Mouse (Mus musculus) midbrain, embryonic 10.5 days (tissue): ENCODE measurements at regions not wholly inside any gene's neighbourhood (a gene's known extent, or its start where the extent isn't known, plus 50 kb on each side); places are given as distances from the start of the nearest gene placed in this dataset.

Experiments
- DNase-seq: peaks from one replicate; pipeline ENCODE4 v3.0.0-alpha.2; 2017; ENCODE audit warnings: low spot score
- H3K27ac ChIP-seq: fragments of 300-500 bp; sonication (generic); replicated peaks from 2 replicates; pipeline ENCODE4 v1.5.1; 2016; ENCODE audit warnings: mild to moderate bottlenecking
- H3K27me3 ChIP-seq: fragments of 300-500 bp; sonication (generic); 2 replicates; pipeline ENCODE4 v1.6.1; 2016; ENCODE audit warnings: low read depth, mild to moderate bottlenecking; ENCODE audit not compliant: poor library complexity, severe bottlenecking
- H3K36me3 ChIP-seq: fragments of 300-500 bp; sonication (generic); 2 replicates; pipeline ENCODE4 v1.6.1; 2016; ENCODE audit warnings: mild to moderate bottlenecking, moderate library complexity
- H3K4me1 ChIP-seq: fragments of 300-500 bp; sonication (generic); 2 replicates; pipeline ENCODE4 v1.6.1; 2016
- H3K4me3 ChIP-seq: fragments of 300-500 bp; sonication (generic); 2 replicates; pipeline ENCODE4 v1.5.1; 2016; ENCODE audit warnings: mild to moderate bottlenecking, moderate library complexity
- H3K9me3 ChIP-seq: fragments of 300-500 bp; sonication (generic); replicated peaks from 2 replicates; pipeline ENCODE4 v1.6.1; 2016; ENCODE audit warnings: mild to moderate bottlenecking
- WGBS: fragments of 180-500 bp; shearing (Covaris S2); methylation state at CpG from one replicate; pipeline ENCODE4 v1.1.7; 2016; 5-methylcytosine and 5-hydroxymethylcytosine counted together

DNA sequence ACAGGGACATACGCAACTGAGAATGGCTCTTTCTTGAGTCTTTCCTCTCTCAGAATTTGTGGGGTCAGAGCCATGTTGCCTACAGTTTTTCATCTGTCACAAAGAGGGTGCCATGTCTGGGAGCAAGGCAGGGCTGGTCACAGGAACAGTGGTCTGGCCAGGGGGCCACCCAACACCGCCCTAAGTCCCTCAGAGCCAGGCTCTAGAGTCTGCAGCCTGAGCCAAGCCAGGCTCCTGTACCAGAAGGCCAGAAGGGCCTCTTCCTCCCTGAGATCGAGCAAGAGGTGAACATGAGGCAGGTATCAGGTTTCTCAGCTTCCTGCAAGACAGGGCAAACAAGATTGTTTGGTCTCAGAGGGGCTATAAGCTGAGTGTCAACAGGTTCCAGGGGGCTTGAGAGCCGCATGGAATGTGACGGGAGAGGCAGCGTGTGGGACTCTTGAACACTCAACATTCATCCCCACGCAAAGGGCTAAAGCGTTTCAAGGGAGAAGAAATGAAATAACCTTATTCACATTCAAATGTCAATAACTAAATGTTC, 110.6 kb upstream of the Mrps22 start:
- Histone ChIP-seq H3K27me3 (no peaks in the 10 kb centered on the region), H3K4me3 (no peak overlapping the region), H3K4me1 (peaks cover 10% of the 10 kb centered on the region), H3K36me3 (no peaks in the 10 kb centered on the region), H3K9me3 (no peaks in the 10 kb centered on the region), H3K27ac (no peak overlapping the region)
- 82% methylated on average over 8 of the region's 8 CpGs for WGBS
- no peak for DNase-seq

GRCm38 (mm10) chr9:98710155-98710710, 108.8 kb upstream of the Mrps22 start:
- Histone ChIP-seq H3K36me3 (no peaks in the 10 kb centered on the region), H3K4me3 (no peak overlapping the region), H3K9me3 (no peaks in the 10 kb centered on the region), H3K27me3 (no peaks in the 10 kb centered on the region), H3K27ac (no peak overlapping the region), H3K4me1 (peaks cover 9% of the 10 kb centered on the region)
- DNase-seq: no peak
- WGBS: 75% methylated on average over 9 of the region's 9 CpGs

DNA sequence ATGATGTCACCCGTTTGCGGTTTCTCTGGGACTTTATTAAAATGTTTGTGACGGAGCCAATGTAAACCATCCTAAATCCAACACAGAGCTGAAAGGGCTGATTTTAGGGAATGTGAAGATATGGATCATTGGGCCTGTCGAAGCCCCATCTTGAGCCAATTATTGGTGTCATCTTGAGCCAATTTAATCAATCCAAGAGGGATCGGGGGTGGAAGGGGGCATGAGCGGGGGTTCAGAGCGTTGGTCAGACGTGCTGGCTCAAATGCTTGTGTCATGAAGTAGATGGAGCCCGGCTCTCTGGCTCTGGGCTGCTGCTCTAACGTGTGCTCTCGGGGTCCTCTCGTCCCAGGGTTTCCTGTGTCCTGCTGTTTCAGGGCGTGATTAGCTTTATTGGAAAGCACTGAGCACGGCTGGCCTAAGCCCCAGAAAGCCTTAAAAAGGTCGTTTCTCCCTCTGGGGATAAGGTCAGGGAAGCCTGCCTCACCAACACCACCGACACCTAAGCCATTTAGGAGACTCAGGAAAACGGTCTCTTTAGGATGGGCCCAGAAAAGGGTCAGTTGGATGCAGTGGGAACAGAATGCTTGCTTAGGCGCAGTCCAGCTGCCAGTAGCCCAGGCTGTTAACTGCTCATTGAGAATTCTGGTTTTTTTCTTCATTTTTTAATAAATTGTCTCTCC, 106.7 kb upstream of the Mrps22 start:
- no peak for DNase-seq
- no peaks in the 10 kb centered on the region for H3K36me3 ChIP-seq
- WGBS: 50% methylated on average over 18 of the region's 18 CpGs

GRCm38 (mm10) chr9:98707491-98707890, 106.0 kb upstream of the Mrps22 start:
- Histone ChIP-seq H3K27ac (no peak overlapping the region), H3K4me1 (peaks cover 24% of the 10 kb centered on the region), H3K27me3 (no peaks in the 10 kb centered on the region), H3K9me3 (no peaks in the 10 kb centered on the region), H3K4me3 (no peak overlapping the region), H3K36me3 (no peaks in the 10 kb centered on the region)
- no peak for DNase-seq
- WGBS: 81% methylated on average over 6 of the region's 6 CpGs

More for the DNA sequence above, 106.7 kb upstream of the Mrps22 start:
- H3K27me3 ChIP-seq: no peaks in the 10 kb centered on the region
- H3K9me3 ChIP-seq: no peaks in the 10 kb centered on the region
- H3K4me3 ChIP-seq: no peak overlapping the region
- peaks cover 24% of the 10 kb centered on the region for H3K4me1 ChIP-seq
- no peak overlapping the region for H3K27ac ChIP-seq

GRCm38 (mm10) chr9:98704131-98704530, 102.7 kb upstream of the Mrps22 start:
- 29% methylated on average over 5 of the region's 5 CpGs for WGBS
- Histone ChIP-seq H3K27me3 (no peaks in the 10 kb centered on the region), H3K4me3 (no peak overlapping the region), H3K36me3 (no peaks in the 10 kb centered on the region), H3K4me1 (peaks cover 17% of the 10 kb centered on the region), H3K27ac (no peak overlapping the region), H3K9me3 (no peaks in the 10 kb centered on the region)
- no peak for DNase-seq

- Histone ChIP-seq H3K4me1 (peaks cover 17% of the 10 kb centered on the region), H3K27me3 (no peaks in the 10 kb centered on the region), H3K27ac (no peak overlapping the region), H3K4me3 (no peak overlapping the region), H3K36me3 (no peaks in the 10 kb centered on the region), H3K9me3 (no peaks in the 10 kb centered on the region)
- no peak for DNase-seq
- 89% methylated on average over 9 of the region's 9 CpGs for WGBS
These were observed 101.9 kb upstream of the Mrps22 start for GRCm38 (mm10) chr9:98703331-98703730.

- Histone ChIP-seq H3K36me3 (no peaks in the 10 kb centered on the region), H3K4me1 (peaks cover 17% of the 10 kb centered on the region), H3K4me3 (no peak overlapping the region), H3K27me3 (no peaks in the 10 kb centered on the region), H3K9me3 (no peaks in the 10 kb centered on the region), H3K27ac (no peak overlapping the region)
- DNase-seq: no peak
- 91% methylated on average over 5 of the region's 5 CpGs for WGBS
These were observed 99.1 kb upstream of the Mrps22 start for GRCm38 (mm10) chr9:98700571-98700970.

DNA sequence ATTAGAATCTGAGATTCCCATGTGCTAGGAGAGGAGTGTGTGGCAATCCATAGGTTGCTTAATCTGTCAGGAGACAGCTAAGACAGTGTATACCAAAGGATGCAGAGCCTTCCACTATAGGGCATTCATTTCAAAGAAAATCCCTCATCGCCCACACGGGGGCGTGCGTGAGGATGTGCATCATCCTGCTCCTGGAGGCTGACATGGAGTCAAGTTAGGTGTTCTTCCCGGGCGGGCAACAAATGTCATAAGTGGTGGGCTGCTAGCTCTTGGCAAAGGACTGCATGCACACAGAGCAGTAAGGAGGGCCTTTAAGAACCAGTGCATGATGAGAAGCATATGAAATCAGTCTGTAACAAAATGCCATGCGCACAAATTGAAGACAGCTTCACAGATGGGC, 95.7 kb upstream of the Mrps22 start:
- Histone ChIP-seq H3K27me3 (no peaks in the 10 kb centered on the region), H3K4me1 (no peaks in the 10 kb centered on the region), H3K27ac (no peak overlapping the region), H3K9me3 (no peaks in the 10 kb centered on the region), H3K36me3 (no peaks in the 10 kb centered on the region), H3K4me3 (no peak overlapping the region)
- no peak for DNase-seq
- 38% methylated on average over 7 of the region's 7 CpGs for WGBS

DNA sequence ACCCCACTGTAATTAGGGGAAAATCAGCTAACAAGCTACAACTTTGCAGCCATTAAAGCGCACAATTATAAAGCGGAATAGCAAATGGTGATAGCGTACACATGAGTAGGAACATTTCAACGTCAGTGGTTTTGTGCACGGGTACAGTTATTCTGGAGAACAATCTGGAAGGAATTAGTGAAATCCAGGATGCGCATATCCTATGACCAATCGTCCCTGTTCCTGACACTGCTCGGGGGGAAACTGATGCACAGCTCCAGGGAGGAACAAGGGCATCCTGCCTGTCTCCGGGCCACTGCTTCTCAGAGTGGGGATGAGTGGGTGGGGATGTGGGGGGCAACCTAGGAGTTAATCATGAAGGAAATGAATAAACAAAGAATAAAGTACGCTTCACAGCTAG, 93.6 kb upstream of the Mrps22 start:
- Histone ChIP-seq H3K4me3 (no peak overlapping the region), H3K36me3 (no peaks in the 10 kb centered on the region), H3K27ac (no peak overlapping the region), H3K27me3 (no peaks in the 10 kb centered on the region), H3K9me3 (no peaks in the 10 kb centered on the region), H3K4me1 (no peaks in the 10 kb centered on the region)
- WGBS: 84% methylated on average over 10 of the region's 10 CpGs
- DNase-seq: no peak

DNA sequence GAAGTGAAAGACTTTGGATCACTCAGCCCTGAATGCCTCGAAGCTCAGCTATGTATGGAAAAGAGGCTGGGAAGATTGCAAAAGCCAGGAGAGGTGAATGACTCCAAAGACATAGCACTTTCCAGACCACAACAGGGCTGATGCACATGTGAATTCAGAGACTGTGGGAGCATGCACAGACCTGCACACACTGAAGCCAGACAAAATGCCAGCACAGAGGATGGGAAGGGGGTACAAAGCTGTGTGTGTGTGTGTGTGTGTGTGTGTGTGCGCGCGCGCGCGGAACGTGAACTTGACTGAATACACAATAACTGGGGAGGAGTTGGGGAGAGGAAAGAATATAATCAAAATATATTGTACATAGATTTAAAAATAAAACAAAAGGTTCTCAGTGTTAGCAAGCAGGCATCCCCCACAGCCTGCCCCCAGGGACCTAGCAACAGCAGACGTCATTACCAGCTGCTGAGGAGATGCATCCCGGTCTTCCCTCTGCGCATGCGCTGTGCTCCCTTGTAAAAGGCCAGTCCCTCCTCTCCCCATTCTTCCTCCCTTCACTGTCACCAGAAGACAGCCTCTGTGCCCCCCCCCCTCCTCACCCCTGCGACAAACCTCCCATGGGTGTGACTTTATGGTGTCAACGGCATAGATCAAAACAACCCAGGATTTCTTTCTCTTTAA, 89.5 kb upstream of the Mrps22 start:
- Histone ChIP-seq H3K4me3 (no peak overlapping the region), H3K9me3 (no peaks in the 10 kb centered on the region), H3K4me1 (no peaks in the 10 kb centered on the region), H3K27ac (no peak overlapping the region), H3K27me3 (no peaks in the 10 kb centered on the region), H3K36me3 (no peaks in the 10 kb centered on the region)
- WGBS: 89% methylated on average over 14 of the region's 14 CpGs
- DNase-seq: no peak

DNA sequence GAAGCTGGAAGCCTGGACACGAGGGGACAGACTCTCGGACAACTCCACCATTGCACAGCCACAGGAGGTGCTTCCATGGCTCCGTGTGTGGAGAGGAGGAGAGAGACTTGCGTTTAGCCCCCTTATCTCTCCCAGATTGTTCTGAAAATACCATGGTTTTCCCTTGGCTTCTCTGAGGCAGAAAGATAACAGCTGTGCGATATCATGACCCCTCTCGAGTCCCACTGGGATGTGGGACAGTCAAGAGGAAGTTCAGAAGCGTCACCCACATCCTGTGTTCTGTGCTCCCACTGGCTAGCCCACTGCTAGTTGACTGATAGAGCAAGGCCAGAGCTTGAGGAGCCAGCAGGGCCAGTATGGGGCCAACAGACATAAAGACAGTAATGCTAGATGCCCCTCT, 84.1 kb upstream of the Mrps22 start:
- no peak for DNase-seq
- H3K4me3 ChIP-seq: no peak overlapping the region
- no peaks in the 10 kb centered on the region for H3K4me1 ChIP-seq
- H3K27ac ChIP-seq: no peak overlapping the region
- H3K9me3 ChIP-seq: no peaks in the 10 kb centered on the region
- 87% methylated on average over 7 of the region's 7 CpGs for WGBS
- no peaks in the 10 kb centered on the region for H3K36me3 ChIP-seq
- H3K27me3 ChIP-seq: no peaks in the 10 kb centered on the region

DNA sequence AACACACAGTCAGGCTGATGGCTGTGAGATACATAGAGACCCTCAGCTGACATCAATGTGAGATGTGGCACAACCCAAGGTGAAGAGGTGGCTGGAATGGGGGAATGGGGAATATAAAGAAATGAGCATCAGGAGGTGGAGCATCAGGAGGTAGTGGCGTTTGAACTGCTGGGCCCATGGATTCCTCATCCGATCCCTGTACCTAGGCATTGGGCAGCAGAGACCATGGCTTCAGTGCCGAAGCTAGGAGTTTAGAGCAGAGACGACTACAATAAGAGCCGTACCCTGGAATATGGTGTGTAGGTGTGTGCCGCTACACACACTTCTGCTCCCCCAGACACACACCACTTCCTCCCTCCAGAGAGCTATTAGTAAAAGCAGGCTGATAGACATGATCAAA, 82.9 kb upstream of the Mrps22 start:
- no peaks in the 10 kb centered on the region for H3K36me3 ChIP-seq
- no peaks in the 10 kb centered on the region for H3K4me1 ChIP-seq
- no peaks in the 10 kb centered on the region for H3K9me3 ChIP-seq
- 90% methylated on average over 6 of the region's 6 CpGs for WGBS
- H3K4me3 ChIP-seq: no peak overlapping the region
- H3K27me3 ChIP-seq: no peaks in the 10 kb centered on the region
- no peak overlapping the region for H3K27ac ChIP-seq
- no peak for DNase-seq

DNA sequence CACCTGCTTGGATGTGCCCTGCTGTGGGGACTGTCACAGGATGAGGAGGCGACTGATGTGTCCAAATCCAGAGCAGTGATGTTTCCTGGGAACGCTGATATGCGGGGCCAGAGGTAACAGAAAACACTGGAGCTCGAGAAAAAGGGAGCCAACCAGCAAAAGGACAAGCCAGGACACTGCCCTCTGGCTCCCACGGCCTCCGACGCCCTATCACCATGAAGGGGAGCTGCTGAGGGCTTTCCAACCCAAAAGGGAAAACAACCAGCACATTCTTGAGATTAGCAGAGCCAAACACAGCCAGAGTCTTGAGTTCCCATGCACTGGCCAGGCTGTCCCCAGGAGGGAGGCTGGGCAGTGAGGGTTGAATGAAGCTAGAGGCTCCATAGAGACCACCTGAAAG, 74.2 kb upstream of the Mrps22 start:
- Histone ChIP-seq H3K27ac (no peak overlapping the region), H3K4me1 (no peaks in the 10 kb centered on the region; the same call in 1 of the 2 replicates), H3K36me3 (no peaks in the 10 kb centered on the region), H3K27me3 (no peaks in the 10 kb centered on the region), H3K4me3 (no peak overlapping the region), H3K9me3 (no peaks in the 10 kb centered on the region)
- DNase-seq: no peak
- WGBS: 79% methylated on average over 7 of the region's 7 CpGs
